Mouse (Mus musculus): Measurements from ENCODE around the gene Esrrg. TPM values are rescaled to one million over a fixed set of nuclear protein-coding genes. Genes with fewer than 3 reads are reported as not detected.

The Esrrg gene
- total RNA-seq, 2 experiments from 2014 or later, result not detected

DNA sequence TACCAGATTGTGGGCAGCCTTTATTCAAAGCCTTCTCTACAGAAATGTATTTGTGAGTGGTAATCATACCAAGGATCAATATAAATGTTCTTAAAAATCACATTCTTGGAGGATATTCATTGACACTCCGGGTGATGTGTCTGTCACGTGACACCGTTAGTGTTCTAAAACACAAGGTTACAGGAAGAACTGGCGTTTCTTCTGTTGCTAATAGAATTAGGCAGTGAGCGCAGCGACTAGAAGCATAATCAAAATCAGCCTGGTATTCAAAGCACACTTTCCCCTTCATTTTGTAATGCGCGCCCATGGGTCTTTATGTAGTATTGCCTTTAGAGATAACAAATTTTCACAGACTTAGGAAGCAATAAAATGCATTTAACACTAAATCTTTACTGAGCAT lies 420.6 kb downstream of the Esrrg start:
- no peak for ATAC-seq (replicated peaks; ENCODE audit: low FRiP score, poor library complexity, severe bottlenecking)

DNA sequence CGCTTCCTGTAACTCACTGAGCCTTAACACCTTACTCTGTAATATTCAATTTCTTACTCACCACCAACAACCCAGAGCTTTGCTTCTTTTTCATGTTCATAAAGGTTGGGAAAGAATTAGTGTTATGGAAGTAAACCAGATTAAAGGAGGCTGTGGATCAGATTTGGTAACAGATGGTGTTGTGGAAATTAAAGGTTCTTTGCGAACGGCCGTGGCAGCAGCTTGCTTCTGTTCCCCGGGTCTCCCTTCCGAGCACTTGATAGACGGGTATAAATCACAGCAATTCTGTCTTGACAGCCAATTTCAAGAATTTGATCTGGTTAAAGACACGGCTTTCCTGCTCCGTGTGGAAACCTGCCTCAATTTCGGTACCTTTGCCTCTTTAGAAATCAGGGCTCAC lies 421.5 kb downstream of the Esrrg start:
- no peak for ATAC-seq (replicated peaks; ENCODE audit: low FRiP score, poor library complexity, severe bottlenecking)

DNA sequence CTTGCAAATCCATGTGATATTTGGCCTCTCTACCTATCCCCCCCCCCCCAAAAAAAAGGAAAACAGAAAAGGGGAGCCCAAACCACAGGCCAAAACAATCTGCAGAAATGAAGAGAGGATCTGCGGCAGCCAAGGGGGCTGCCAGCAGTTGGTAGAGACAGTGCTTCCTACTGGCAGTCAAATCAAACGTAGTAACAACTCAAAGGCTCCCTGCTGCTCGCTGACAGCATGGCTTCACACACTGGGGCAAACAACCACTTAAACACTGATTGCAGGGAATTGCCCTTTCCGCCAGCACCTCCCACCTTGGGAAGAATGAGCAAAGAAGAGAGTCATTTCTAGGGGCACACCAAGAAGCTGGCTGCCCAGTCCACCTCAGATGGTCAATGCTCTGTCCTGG lies 422.7 kb downstream of the Esrrg start:
- ATAC-seq (replicated peaks; ENCODE audit: low FRiP score, poor library complexity, severe bottlenecking), result no peak

DNA sequence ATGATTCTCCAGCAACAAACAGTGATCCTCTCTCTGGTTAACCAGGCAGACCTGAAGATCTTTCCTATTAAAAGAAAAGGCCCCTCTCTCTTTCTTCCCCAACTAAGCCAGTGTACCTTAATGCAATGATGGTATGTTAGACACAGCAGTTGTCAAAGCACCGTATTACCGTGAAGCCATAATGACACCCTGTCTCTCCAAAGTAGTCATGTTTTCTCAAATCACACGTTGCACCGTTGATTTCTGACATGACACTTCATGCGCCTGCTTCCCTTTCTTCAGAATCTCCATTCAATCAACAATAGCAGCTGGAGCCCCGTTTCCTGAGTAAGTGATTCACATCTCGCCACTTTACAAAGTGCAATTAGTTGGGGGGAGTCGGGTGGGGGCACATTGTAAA lies 427.4 kb downstream of the Esrrg start:
- no peak for ATAC-seq (replicated peaks; ENCODE audit: low FRiP score, poor library complexity, severe bottlenecking)

DNA sequence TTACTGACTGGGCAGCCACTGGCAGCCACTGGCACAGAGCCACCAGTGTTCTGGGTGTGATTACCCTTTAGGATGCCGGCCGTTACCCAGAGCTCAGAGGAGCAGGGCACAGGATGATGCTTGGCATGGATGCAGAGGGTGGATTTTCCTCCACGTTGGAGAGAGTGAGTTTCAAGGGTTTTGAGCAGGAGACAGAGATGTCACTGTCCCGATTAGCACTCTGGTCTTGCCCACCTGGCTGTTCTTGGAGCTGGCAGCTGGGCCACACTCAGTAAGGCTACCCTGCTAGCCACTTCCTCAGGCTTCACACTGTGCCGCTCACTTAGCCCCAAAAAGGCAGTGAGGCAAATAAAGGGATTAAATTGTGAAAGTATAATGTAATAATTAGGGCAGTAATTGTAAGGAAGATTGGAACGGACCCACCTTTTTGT lies 438.1 kb downstream of the Esrrg start:
- ATAC-seq (replicated peaks; ENCODE audit: low FRiP score, poor library complexity, severe bottlenecking), result no peak

DNA sequence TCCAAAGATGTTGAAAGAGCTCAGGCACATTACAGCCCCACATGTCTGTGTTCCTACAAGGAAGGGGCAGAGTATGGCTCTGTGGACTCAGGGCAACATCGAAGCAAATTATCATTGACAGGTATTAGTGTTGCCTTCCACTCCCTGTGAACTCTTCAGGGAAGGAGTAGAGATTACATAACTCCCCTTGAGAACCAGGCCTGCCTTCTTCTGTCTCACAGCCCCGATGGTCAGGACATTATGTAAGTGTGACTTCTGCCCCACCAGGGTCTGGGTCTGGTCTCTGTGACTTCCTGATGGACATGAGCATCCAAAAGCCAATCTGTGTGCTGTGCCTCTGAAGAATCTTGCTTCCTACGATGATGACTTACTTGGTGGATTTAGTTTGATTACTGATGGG lies 438.6 kb downstream of the Esrrg start:
- no peak for ATAC-seq (replicated peaks; ENCODE audit: low FRiP score, poor library complexity, severe bottlenecking)

DNA sequence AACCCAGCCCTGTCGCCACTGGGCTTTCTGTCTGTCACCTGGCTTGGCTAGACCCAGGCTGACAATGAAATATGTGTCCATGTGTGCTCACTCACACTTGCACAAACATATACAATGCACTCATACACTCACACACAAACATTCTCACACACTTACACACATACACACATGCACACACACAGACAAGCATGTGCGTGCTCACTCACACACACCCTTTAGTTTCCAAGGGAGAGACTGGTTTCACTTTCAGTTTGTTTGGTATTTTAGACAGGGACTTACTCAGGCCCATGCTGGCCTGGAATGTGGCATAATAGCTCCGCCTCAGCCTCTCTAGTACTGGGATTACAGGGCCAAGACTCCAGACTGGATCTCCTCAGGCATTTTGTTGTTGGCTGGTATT lies 447.3 kb downstream of the Esrrg start:
- no peak for ATAC-seq (replicated peaks; ENCODE audit: low FRiP score, poor library complexity, severe bottlenecking)

DNA sequence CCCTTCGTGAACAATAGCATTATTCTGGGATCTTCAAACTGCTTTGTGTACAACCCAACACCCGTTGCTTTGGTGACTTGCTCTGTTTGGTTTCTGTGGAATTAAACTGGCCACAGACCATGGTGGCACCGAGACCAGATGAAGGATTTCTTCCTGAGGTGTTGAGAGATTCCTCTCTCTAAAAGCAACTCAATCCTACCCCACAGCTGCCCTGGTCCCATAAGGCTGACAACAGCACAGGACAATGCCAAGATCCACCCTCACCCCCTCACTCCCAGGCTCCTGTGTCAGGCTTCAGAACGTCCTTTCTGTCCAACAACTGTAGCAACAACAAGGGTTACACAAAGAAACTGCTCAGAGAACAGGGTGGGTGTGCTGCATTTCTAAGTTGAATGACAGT lies 449.3 kb downstream of the Esrrg start:
- no peak for ATAC-seq (replicated peaks; ENCODE audit: low FRiP score, poor library complexity, severe bottlenecking)

DNA sequence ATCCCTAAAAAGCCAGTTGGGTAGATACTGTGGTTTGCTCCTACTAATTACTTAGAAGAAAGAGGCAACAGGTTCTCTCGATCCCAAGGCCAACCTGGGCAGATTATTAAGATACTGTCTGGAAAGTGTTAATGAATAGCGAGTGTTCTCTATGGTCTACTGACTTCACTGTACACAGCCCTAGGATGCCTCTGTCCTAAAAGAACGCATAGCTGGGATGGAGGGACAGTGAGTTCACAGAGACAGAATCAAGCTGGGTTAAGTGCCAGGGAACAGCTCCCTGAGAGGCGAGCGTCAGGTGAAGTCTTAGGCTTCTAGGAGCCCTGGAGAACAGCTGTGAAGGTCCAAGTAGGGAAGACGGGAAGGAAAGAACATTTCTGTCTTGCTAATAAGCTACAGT lies 450.4 kb downstream of the Esrrg start:
- no peak for ATAC-seq (replicated peaks; ENCODE audit: low FRiP score, poor library complexity, severe bottlenecking)

DNA sequence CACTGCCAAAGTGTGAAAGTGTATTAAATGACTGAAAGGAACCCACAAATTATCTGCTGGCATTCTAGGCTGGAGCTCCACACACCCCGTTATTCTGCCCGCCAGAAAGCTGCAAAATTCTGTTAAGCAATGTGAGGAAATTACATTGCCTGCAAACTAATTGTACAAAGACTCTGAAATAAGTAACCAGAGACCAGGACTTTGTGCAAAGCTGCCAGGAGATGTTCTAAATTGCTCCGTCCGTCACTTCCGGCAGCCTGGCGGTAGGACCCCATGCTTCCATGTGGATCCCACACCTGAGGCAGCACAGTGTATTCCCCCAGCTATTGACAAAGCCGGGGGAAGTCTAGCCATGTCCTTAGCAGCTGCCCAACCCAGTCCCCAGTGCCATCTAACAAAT lies 451.9 kb downstream of the Esrrg start:
- ATAC-seq (replicated peaks; ENCODE audit: low FRiP score, poor library complexity, severe bottlenecking), result no peak

DNA sequence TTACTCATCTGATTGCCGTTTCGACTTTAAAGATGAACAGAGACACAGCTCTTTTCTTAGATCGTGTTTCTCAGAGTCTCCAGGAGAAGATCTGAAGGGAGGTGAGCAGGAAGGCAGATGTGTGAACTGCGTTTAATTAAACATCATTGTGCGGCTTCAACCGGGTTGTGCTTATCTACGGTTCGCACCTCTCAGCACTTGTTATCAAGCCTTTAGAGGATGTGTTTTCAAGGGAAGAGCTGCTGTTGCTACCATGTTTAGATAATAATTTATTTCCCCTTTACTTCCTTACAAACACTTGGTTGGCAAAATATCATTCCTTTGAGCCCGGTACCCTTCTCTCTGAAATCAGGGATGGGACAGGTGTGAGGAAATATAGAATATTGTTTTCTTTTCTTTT lies 460.2 kb downstream of the Esrrg start:
- no peak for ATAC-seq (replicated peaks; ENCODE audit: low FRiP score, poor library complexity, severe bottlenecking)

DNA sequence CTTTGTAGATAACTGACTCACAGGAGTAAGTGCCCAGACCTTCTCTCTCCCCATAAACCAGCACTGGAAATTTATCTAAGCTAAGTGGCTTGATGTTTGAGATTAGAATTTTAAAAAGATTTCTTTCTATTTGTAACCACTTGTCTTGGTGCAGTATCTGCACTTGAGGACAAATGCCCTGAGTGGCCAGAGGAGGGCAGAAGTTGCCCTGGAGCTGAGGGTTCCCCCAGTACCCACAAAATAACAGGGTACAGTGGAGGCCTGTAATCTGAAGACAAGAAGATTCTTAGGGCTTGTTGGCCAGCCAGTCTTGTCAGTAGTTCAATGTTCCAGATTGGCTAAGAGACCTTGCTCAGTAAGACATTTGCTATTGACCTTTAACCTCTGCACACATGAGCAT lies 461.3 kb downstream of the Esrrg start:
- no peak for ATAC-seq (replicated peaks; ENCODE audit: low FRiP score, poor library complexity, severe bottlenecking)

DNA sequence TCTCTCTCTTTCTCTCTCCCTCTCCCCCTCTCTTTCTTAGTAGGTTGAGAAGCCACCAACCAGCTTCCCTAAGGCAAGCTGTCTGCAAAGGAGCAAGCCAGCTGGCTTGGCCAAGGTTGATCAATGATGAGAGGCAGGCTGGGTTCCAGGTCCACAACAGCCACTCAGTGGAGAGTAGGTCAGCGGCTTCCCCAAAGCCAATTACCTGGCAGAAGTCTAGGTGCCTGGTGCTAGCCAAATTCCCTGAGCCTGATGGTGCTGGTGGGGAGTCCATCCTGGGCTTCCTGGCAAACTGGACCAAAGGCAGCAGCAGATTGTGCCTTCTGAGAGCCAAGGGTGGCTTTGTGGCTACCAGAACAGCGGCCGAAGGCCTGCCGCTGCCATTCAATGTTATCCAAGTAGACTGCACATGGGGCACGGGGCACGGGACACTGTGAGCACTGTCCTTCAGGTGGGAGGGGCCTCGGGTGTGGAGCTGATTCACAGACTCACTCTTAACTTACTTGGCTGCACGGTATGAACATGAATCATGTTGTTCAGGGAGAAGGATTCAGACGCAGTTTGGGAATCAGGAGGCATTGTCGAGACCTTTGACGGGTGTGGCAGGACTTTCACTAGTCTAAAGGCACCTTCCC lies 469.1 kb downstream of the Esrrg start:
- no peak for ATAC-seq (replicated peaks; ENCODE audit: low FRiP score, poor library complexity, severe bottlenecking)

DNA sequence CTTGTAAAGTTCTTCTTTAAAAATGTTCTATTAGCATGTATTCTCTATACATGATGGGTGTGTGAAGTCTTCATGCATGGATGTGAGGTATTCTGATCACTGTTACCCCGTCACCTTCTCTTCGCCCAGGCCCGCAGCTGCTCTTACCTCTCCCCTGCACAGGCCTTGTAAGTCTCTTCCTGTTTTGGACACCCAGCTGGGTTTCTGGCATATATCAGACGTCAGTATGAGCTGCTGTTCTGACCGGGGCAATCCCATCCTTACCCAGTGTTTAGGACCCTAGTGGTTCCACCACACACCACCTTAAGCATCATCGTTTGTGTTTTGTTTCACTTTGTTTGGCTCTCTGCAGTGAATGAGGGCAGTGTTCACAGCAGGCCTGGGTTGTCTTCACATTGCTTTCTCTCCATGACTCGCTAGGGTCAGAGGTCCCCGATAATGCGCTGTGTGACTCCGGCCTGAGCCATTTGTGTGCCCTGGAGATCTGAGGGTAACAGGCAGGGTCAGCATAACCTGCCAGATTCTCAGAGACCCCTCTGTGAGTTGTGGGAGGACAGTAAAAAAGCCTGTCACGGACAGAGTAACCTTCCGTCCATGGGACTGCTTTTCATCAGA lies 471.8 kb downstream of the Esrrg start:
- ATAC-seq (replicated peaks; ENCODE audit: low FRiP score, poor library complexity, severe bottlenecking), result no peak

DNA sequence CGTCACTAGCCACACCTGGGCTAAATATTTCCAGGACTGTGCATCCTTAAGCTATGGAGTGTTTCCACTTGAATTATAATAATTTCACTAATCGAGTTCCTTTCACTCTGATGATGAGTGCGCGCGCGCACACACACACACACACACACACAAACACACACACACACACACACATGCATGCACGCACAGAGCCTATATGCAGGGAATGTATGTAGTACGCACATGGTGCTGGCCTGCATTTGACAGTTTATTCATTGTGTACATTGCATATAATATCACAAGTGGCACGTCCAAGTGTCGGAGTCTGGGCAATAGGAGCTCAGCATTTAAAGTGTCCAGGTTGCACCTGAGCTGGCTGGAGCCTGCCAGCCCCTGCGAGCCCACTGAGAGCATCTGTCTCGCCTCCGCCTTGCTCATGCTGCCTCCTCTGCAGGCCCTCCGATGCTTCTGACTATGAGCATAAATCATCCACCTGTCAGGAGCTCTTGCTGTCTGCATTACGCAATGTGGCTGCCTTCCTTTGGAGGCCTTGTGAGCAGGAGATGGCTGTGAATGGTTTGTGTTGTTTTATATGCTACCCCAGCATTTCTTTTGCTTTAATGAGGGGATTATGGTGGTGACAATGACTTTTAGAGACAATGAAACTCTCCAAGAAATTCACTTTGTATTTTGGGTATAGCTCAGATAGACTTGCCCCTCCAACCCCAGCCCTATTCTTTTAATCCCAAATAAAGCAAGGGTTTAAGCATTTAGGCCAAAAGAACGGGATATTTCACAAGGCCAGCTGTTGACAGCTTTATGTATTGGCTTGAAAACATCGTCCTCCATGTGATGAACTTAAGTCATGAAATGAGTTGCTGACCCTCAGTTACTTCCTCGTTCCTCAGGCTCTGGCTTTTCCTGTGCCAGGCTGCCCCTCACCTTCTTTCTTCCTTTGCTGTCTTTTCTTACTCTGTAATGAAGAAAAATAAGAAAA lies 474.4 kb downstream of the Esrrg start:
- ATAC-seq (replicated peaks; ENCODE audit: low FRiP score, poor library complexity, severe bottlenecking), result no peak

DNA sequence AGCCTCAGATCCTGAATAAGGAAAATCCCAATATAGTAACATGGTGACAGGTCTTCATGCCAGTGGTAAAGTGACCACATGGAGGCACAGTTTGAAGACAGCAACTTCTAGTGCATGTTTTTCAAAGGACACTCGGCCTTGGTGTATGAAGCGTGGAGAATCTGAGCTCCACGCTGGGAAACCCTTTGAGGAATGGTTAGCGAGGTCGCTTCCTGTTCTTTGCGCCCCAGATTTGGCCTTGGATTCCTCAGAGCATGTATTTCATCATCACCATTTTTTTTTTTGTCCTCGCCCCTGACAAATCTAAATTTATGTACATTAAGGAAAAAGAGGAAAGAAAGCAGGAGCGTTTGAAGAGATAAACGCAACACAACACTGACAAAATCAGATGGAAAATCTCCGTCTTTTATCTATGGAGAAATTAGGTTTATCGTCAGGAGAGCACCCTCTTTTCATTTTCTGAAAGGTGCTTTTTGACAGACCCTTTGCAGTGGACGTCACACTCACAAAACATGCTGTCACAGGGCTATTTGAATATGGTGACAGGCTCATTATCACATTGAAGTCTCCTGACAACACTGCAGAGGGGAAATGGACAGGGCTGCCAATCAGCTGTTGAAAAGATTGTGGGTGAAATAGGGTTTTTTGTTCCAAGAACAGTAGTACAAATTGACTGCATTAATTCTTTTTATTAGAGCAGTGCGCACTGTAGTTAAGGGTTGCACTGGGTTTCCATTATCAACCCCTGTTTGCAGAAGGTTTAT lies 476.7 kb downstream of the Esrrg start:
- no peak for ATAC-seq (replicated peaks; ENCODE audit: low FRiP score, poor library complexity, severe bottlenecking)

DNA sequence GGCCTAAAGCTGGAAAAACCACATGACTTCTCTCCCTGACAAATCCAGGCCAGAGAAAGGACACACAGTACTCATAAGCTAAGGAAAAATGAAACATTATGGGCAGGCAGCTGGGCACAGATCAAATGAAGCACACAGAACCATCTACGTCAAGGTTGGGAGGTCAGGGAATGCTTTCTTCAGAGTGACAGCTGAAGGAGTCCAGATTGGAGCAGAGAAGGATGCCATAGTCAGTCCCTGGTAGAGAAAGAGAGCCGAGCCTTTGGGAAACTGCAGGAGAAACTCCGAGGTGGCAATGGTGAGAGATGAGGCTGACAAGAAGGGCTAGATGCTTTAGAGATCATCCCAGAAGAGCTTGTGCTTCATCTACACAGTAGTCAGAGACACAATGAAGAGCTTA lies 485.1 kb downstream of the Esrrg start:
- no peak for ATAC-seq (replicated peaks; ENCODE audit: low FRiP score, poor library complexity, severe bottlenecking)

DNA sequence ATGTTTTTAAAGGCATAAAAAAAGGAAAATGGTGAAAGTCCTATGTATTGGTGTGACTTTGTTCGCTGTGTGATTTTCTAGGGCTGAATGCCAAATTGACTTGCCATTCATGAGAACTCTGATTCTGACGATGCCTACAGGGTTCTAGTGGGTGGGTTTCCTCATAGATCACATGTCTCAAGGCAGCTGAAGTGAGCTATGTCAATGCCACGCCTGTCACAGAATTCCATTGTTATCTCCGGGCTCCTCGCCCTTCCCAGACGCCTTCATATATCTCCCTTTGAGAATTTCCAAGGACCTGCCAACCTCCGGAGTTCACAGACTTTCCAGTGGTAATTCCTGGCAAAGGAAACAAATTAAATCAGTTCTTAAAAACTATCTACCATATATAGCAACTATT lies 493.2 kb downstream of the Esrrg start:
- ATAC-seq (replicated peaks; ENCODE audit: low FRiP score, poor library complexity, severe bottlenecking), result no peak

DNA sequence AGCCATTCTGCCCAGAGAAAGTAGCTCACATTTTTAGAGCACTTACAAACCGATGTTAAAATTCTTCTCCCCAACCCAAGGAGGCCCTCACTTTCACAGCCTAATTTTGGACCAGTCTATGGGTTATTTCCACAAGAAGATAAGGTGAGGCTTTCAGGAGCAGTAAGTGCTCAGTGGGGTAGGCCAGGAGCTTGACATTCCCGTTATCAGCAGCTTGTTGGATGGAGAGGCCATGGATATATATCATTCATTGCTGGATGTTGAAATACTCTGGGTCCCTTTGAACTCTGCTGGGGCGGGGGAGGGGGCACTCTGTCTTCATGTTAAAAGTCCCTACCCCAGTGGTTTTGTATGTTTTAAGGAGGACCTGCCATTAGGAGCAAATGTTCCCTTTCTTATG lies 494.6 kb downstream of the Esrrg start:
- no peak for ATAC-seq (replicated peaks; ENCODE audit: low FRiP score, poor library complexity, severe bottlenecking)

DNA sequence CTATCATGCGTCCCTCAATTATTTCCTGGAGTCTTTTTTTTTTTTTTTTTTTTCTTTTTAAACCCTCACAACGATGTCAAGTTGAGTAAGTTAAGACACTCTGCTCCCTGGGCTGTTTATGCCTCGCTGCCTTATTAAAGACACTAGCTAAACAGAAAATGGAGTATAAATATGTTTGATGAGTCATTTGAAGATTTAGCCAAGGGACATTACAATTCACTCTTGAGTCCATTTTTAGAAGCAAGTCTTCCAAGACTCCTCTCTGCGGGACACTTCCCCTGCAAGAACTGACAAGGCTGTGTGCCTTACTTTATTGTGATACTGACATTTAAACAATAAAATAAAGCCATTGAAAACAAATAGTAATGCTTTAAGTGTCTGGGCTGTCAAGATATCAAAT lies 496.9 kb downstream of the Esrrg start:
- no peak for ATAC-seq (replicated peaks; ENCODE audit: low FRiP score, poor library complexity, severe bottlenecking)

All from erythroid progenitor cell, adult 5-6 weeks (primary cell).